Mouse (Mus musculus): ENCODE results near the gene Foxe1. TPM values are rescaled to one million over a fixed set of nuclear protein-coding genes. Genes with fewer than 3 reads are reported as not detected.

The Foxe1 gene
- polyA plus RNA-seq, 1 experiment from 2014 or later: not detected

GRCm38 (mm10) chr4:46322715-46323114 is 20.7 kb upstream of the Foxe1 start:
- no peaks in the 10 kb centered on the region for H3K9me3 ChIP-seq (ENCODE audit: control insufficient read depth, low read length)
- ATAC-seq (ENCODE audit: low FRiP score) (no peak), DNase-seq (ENCODE audit: low spot score, missing footprints) (no peak)
- no peak overlapping the region for H3K4me2 ChIP-seq
- H3K4me1 ChIP-seq (ENCODE audit: control insufficient read depth, insufficient read depth, low read length): no peaks in the 10 kb centered on the region
- no peak overlapping the region for H3K27ac ChIP-seq (ENCODE audit: low read depth, low read length)
- 82% methylated on average over 4 of the region's 4 CpGs for WGBS
- H3K4me3 ChIP-seq (ENCODE audit: low read depth, low read length): no peak overlapping the region
- H3K9ac ChIP-seq (ENCODE audit: low read length): no peak overlapping the region
- H3K36me3 ChIP-seq (ENCODE audit: control insufficient read depth, insufficient read depth, low read length): no peaks in the 10 kb centered on the region
- no peaks in the 10 kb centered on the region; the same call in 1 of the 2 replicates for H3K27me3 ChIP-seq (ENCODE audit: control insufficient read depth, insufficient read depth, low read length)

GRCm38 (mm10) chr4:46328906-46329305 is 14.5 kb upstream of the Foxe1 start:
- ATAC-seq (ENCODE audit: low FRiP score) (no peak), DNase-seq (ENCODE audit: low spot score, missing footprints) (no peak)
- Histone ChIP-seq H3K4me1 (ENCODE audit: control insufficient read depth, insufficient read depth, low read length) (no peaks in the 10 kb centered on the region), H3K4me3 (ENCODE audit: low read depth, low read length) (no peak overlapping the region), H3K27me3 (ENCODE audit: control insufficient read depth, insufficient read depth, low read length) (no peaks in the 10 kb centered on the region; the same call in 1 of the 2 replicates), H3K36me3 (ENCODE audit: control insufficient read depth, insufficient read depth, low read length) (no peaks in the 10 kb centered on the region), H3K27ac (ENCODE audit: low read depth, low read length) (no peak overlapping the region), H3K9me3 (ENCODE audit: control insufficient read depth, low read length) (no peaks in the 10 kb centered on the region), H3K9ac (ENCODE audit: low read length) (no peak overlapping the region), H3K4me2 (no peak overlapping the region)
- 39% methylated on average over 3 of the region's 3 CpGs for WGBS

GRCm38 (mm10) chr4:46335846-46336245 is 7.6 kb upstream of the Foxe1 start:
- H3K4me1 ChIP-seq (ENCODE audit: control insufficient read depth, insufficient read depth, low read length): no peaks in the 10 kb centered on the region
- 29% methylated on average over 1 of the region's 1 CpGs for WGBS
- H3K36me3 ChIP-seq (ENCODE audit: control insufficient read depth, insufficient read depth, low read length): no peaks in the 10 kb centered on the region
- ATAC-seq (ENCODE audit: low FRiP score) (no peak), DNase-seq (ENCODE audit: low spot score, missing footprints) (no peak)
- H3K4me2 ChIP-seq: no peak overlapping the region
- H3K27ac ChIP-seq (ENCODE audit: low read depth, low read length): no peak overlapping the region
- no peaks in the 10 kb centered on the region for H3K9me3 ChIP-seq (ENCODE audit: control insufficient read depth, low read length)
- no peak overlapping the region for H3K4me3 ChIP-seq (ENCODE audit: low read depth, low read length)
- H3K9ac ChIP-seq (ENCODE audit: low read length): no peak overlapping the region
- H3K27me3 ChIP-seq (ENCODE audit: control insufficient read depth, insufficient read depth, low read length): peaks cover 42% of the 10 kb centered on the region

GRCm38 (mm10) chr4:46337990-46338389 is 5.4 kb upstream of the Foxe1 start:
- H3K9ac ChIP-seq (ENCODE audit: low read length): no peak overlapping the region
- H3K4me3 ChIP-seq (ENCODE audit: low read depth, low read length): no peak overlapping the region
- no peaks in the 10 kb centered on the region for H3K9me3 ChIP-seq (ENCODE audit: control insufficient read depth, low read length)
- 3% methylated on average over 3 of the region's 3 CpGs for WGBS
- ATAC-seq (ENCODE audit: low FRiP score) (no peak), DNase-seq (ENCODE audit: low spot score, missing footprints) (no peak)
- no peak overlapping the region for H3K4me2 ChIP-seq
- H3K27ac ChIP-seq (ENCODE audit: low read depth, low read length): no peak overlapping the region
- H3K4me1 ChIP-seq (ENCODE audit: control insufficient read depth, insufficient read depth, low read length): no peaks in the 10 kb centered on the region; the same call in 1 of the 2 replicates
- peaks cover 64% of the 10 kb centered on the region for H3K27me3 ChIP-seq (ENCODE audit: control insufficient read depth, insufficient read depth, low read length)
- H3K36me3 ChIP-seq (ENCODE audit: control insufficient read depth, insufficient read depth, low read length): no peaks in the 10 kb centered on the region

GRCm38 (mm10) chr4:46339026-46339425 is 4.4 kb upstream of the Foxe1 start:
- ATAC-seq (ENCODE audit: low FRiP score) (no peak), DNase-seq (ENCODE audit: low spot score, missing footprints) (peak; percentile 92)
- Histone ChIP-seq H3K4me1 (ENCODE audit: control insufficient read depth, insufficient read depth, low read length) (peaks cover 2% of the 10 kb centered on the region), H3K27ac (ENCODE audit: low read depth, low read length) (no peak overlapping the region), H3K4me3 (ENCODE audit: low read depth, low read length) (no peak overlapping the region), H3K4me2 (no peak overlapping the region), H3K27me3 (ENCODE audit: control insufficient read depth, insufficient read depth, low read length) (peaks cover 74% of the 10 kb centered on the region), H3K36me3 (ENCODE audit: control insufficient read depth, insufficient read depth, low read length) (no peaks in the 10 kb centered on the region), H3K9ac (ENCODE audit: low read length) (no peak overlapping the region), H3K9me3 (ENCODE audit: control insufficient read depth, low read length) (no peaks in the 10 kb centered on the region)
- 13% methylated on average over 10 of the region's 10 CpGs for WGBS

- peak; percentile 93 for DNase-seq (ENCODE audit: low spot score, missing footprints)
- Histone ChIP-seq H3K4me1 (ENCODE audit: control insufficient read depth, insufficient read depth, low read length) (peaks cover 5% of the 10 kb centered on the region), H3K9me3 (ENCODE audit: control insufficient read depth, low read length) (no peaks in the 10 kb centered on the region), H3K4me3 (ENCODE audit: low read depth, low read length) (no peak overlapping the region), H3K9ac (ENCODE audit: low read length) (no peak overlapping the region), H3K27ac (ENCODE audit: low read depth, low read length) (no peak overlapping the region), H3K27me3 (ENCODE audit: control insufficient read depth, insufficient read depth, low read length) (peaks cover 80% of the 10 kb centered on the region), H3K4me2 (no peak overlapping the region), H3K36me3 (ENCODE audit: control insufficient read depth, insufficient read depth, low read length) (no peaks in the 10 kb centered on the region)
- ATAC-seq (ENCODE audit: low FRiP score): no peak
- 1% methylated on average over 26 of the region's 26 CpGs for WGBS
These were observed 3.8 kb upstream of the Foxe1 start for GRCm38 (mm10) chr4:46339584-46339983.

GRCm38 (mm10) chr4:46341831-46342680 is 1.4 kb upstream of the Foxe1 start:
- H3K36me3 ChIP-seq (ENCODE audit: control insufficient read depth, insufficient read depth, low read length): no peaks in the 10 kb centered on the region
- no peak overlapping the region for H3K27ac ChIP-seq (ENCODE audit: low read depth, low read length)
- H3K27me3 ChIP-seq (ENCODE audit: control insufficient read depth, insufficient read depth, low read length): peaks cover 96% of the 10 kb centered on the region
- no peak overlapping the region for H3K9ac ChIP-seq (ENCODE audit: low read length)
- H3K4me2 ChIP-seq: no peak overlapping the region
- DNase-seq (ENCODE audit: low spot score, missing footprints) (peak; percentile 94), ATAC-seq (ENCODE audit: low FRiP score) (no peak)
- H3K4me1 ChIP-seq (ENCODE audit: control insufficient read depth, insufficient read depth, low read length): peaks cover 5% of the 10 kb centered on the region
- H3K4me3 ChIP-seq (ENCODE audit: low read depth, low read length): no peak overlapping the region
- WGBS: 8% methylated on average over 22 of the region's 22 CpGs
- H3K9me3 ChIP-seq (ENCODE audit: control insufficient read depth, low read length): no peaks in the 10 kb centered on the region; the same call in 1 of the 2 replicates

- under 1% methylated on average over 28 of the region's 28 CpGs for WGBS
- Histone ChIP-seq H3K36me3 (ENCODE audit: control insufficient read depth, insufficient read depth, low read length) (no peaks in the 10 kb centered on the region), H3K27me3 (ENCODE audit: control insufficient read depth, insufficient read depth, low read length) (peaks cover 98% of the 10 kb centered on the region), H3K4me2 (no peak overlapping the region), H3K4me3 (ENCODE audit: low read depth, low read length) (no peak overlapping the region), H3K4me1 (ENCODE audit: control insufficient read depth, insufficient read depth, low read length) (peaks cover 5% of the 10 kb centered on the region), H3K27ac (ENCODE audit: low read depth, low read length) (no peak overlapping the region), H3K9me3 (ENCODE audit: control insufficient read depth, low read length) (no peaks in the 10 kb centered on the region; the same call in 1 of the 2 replicates), H3K9ac (ENCODE audit: low read length) (no peak overlapping the region)
- no peak for ATAC-seq (ENCODE audit: low FRiP score)
- DNase-seq (ENCODE audit: low spot score, missing footprints): peak; percentile 94
These were observed 610 bp upstream of the Foxe1 start for GRCm38 (mm10) chr4:46342711-46343286.

- Histone ChIP-seq H3K27ac (ENCODE audit: low read depth, low read length) (no peak overlapping the region), H3K4me2 (peak overlapping the region; percentile 31), H3K27me3 (ENCODE audit: control insufficient read depth, insufficient read depth, low read length) (peaks cover 99% of the 10 kb centered on the region), H3K9me3 (ENCODE audit: control insufficient read depth, low read length) (no peaks in the 10 kb centered on the region; the same call in 1 of the 2 replicates), H3K4me3 (ENCODE audit: low read depth, low read length) (peak overlapping the region; percentile 31), H3K4me1 (ENCODE audit: control insufficient read depth, insufficient read depth, low read length) (peaks cover 5% of the 10 kb centered on the region), H3K9ac (ENCODE audit: low read length) (no peak overlapping the region), H3K36me3 (ENCODE audit: control insufficient read depth, insufficient read depth, low read length) (no peaks in the 10 kb centered on the region)
- DNase-seq (ENCODE audit: low spot score, missing footprints) (peak; percentile 94), ATAC-seq (ENCODE audit: low FRiP score) (peak; percentile 65; the same call in 1 of the 2 replicates)
- under 1% methylated on average over 36 of the region's 51 CpGs for WGBS
These were observed 879 bp downstream of the Foxe1 start for GRCm38 (mm10) chr4:46344288-46344687.

Measured in midbrain, embryonic 11.5 days (tissue).